In the genomic region with DNA sequence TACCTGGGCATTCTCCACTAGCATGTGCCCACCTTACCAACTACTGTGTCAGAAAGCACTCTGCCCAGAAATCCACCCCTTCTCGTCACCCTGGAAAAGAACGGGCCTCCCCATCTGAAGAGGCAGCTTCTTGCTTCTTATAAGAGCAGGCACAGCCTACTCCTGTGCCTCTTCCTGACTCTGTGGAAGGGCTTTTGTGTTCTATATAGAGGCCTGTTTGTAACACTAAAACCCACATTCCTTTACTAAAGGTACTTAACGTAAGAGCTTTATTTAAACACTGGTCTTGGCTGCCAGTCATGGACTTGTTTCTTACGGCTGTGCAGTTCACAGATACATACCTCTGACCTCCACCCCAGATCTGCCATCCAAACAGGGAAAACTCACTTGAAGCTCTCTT, we compare ENCODE assay signal across 23 mouse cellular contexts. TPM values are rescaled to one million over a fixed set of nuclear protein-coding genes. Genes with fewer than 3 reads are reported as not detected.
DNase-seq lines count a peak whose midpoint lies in the region; ATAC-seq and TF ChIP-seq lines count a peak whose summit lies in the region.
"Had no signal": no experiment of that assay in that cellular context is flagged by ENCODE, and none has a peak within 500 bp of the region (broad histone marks: within the 10 kb centered on the region; RNA-seq: fewer than 3 reads in every experiment).

No protein-coding gene starts in this region.

- H3K9me3 ChIP-seq in lung, embryonic 14.5 days (ENCODE audit: low read depth, low read length): no peaks in the 10 kb centered on the region
- no peaks in the 10 kb centered on the region for H3K9me3 ChIP-seq in lung, embryonic 16.5 days (ENCODE audit: control insufficient read depth, low read length)
- H3K9me3 ChIP-seq: embryonic facial prominence, embryonic 13.5 days; embryonic facial prominence, embryonic 15.5 days; forebrain, embryonic 10.5 days; forebrain, embryonic 12.5 days had no signal

- peak overlapping the region; percentile 82; the same call in 1 of the 2 replicates for H3K27ac ChIP-seq in lung, embryonic 14.5 days (ENCODE audit: low read depth)
- H3K27ac ChIP-seq in lung, embryonic 16.5 days (ENCODE audit: low read length): peak overlapping the region; percentile 72
- H3K27ac ChIP-seq: embryonic facial prominence, embryonic 13.5 days; embryonic facial prominence, embryonic 15.5 days; forebrain, embryonic 12.5 days had no signal

- no peak overlapping the region for H3K9ac ChIP-seq in lung, embryonic 14.5 days
- no peak overlapping the region for H3K9ac ChIP-seq in lung, embryonic 16.5 days (ENCODE audit: low read length)
- H3K9ac ChIP-seq: embryonic facial prominence, embryonic 13.5 days; embryonic facial prominence, embryonic 15.5 days; forebrain, embryonic 12.5 days had no signal

- peak; percentile 48 for DNase-seq in lung, embryonic 14.5 days
- no peak for DNase-seq in lung, postnatal 14 days
- DNase-seq in lung, postnatal 4 days: no peak
- peak; percentile 3 for DNase-seq in lung, postnatal 36 days
- DNase-seq in lung, postnatal 25 days (ENCODE audit: low spot score): no peak
- DNase-seq: adrenal gland, adult 2 months; adrenal gland, postnatal 10 days; adrenal gland, postnatal 25 days; cerebellum, adult 11 months; cerebellum, adult 18-20 months; cerebellum, adult 8-10 months; cerebellum, adult 9-11 months; cerebellum, postnatal 14 days; cerebellum, postnatal 36 days; embryo, embryonic 11 days had no signal

- H3K4me1 ChIP-seq in lung, embryonic 14.5 days (ENCODE audit: insufficient read depth): peaks cover 15% of the 10 kb centered on the region; the same call in 1 of the 2 replicates
- peaks cover 14% of the 10 kb centered on the region for H3K4me1 ChIP-seq in lung, embryonic 16.5 days (replicated peaks; ENCODE audit: control insufficient read depth, insufficient read depth, low read length)
- H3K4me1 ChIP-seq: embryonic facial prominence, embryonic 15.5 days had no signal

- peak; percentile 66; the same call in 1 of the 2 replicates for ATAC-seq in lung, embryonic 14.5 days (ENCODE audit: insufficient read depth)
- ATAC-seq in lung, embryonic 16.5 days (ENCODE audit: low read depth): peak; percentile 84
- ATAC-seq: forebrain, embryonic 14.5 days had no signal

- TF ChIP-seq CTCF in lung, embryonic 14.5 days (IDR thresholded peaks at IDR 0.05; ENCODE audit: low read depth): no peak

- H3K36me3 ChIP-seq in lung, embryonic 14.5 days (ENCODE audit: insufficient read depth): no peaks in the 10 kb centered on the region
- H3K36me3 ChIP-seq in lung, embryonic 16.5 days (ENCODE audit: control insufficient read depth, insufficient read depth, low read length): no peaks in the 10 kb centered on the region
- H3K36me3 ChIP-seq: embryonic facial prominence, embryonic 13.5 days; embryonic facial prominence, embryonic 15.5 days; forebrain, embryonic 10.5 days; forebrain, embryonic 12.5 days had no signal

- H3K4me3 ChIP-seq in lung, embryonic 14.5 days (ENCODE audit: low read depth, low read length): no peak overlapping the region
- no peak overlapping the region for H3K4me3 ChIP-seq in lung, embryonic 16.5 days (ENCODE audit: low read length)
- H3K4me3 ChIP-seq: embryonic facial prominence, embryonic 13.5 days; embryonic facial prominence, embryonic 15.5 days; erythroblast, embryonic 14.5 days; forebrain, embryonic 10.5 days; forebrain, embryonic 12.5 days had no signal

- H3K4me2 ChIP-seq in lung, embryonic 14.5 days: no peak overlapping the region
- no peak overlapping the region for H3K4me2 ChIP-seq in lung, embryonic 16.5 days (ENCODE audit: low read depth, low read length)
- H3K4me2 ChIP-seq: embryonic facial prominence, embryonic 13.5 days; embryonic facial prominence, embryonic 15.5 days; forebrain, embryonic 12.5 days had no signal

- 51% methylated on average over 4 of the region's 4 CpGs for WGBS in lung, embryonic 14.5 days
- 35% methylated on average over 4 of the region's 4 CpGs for WGBS in lung, embryonic 16.5 days

- no peaks in the 10 kb centered on the region for H3K27me3 ChIP-seq in lung, embryonic 14.5 days (ENCODE audit: insufficient read depth, low read length)
- H3K27me3 ChIP-seq in lung, embryonic 16.5 days (ENCODE audit: control insufficient read depth, insufficient read depth, low read depth, low read length): no peaks in the 10 kb centered on the region
- H3K27me3 ChIP-seq: embryonic facial prominence, embryonic 13.5 days; embryonic facial prominence, embryonic 15.5 days had no signal

RNA-seq across cellular contexts. Expression of gene Grik4, which starts 22.5 kb away (rescaled TPM):
- 1.6 and 2.2 TPM in 2 replicates for polyA plus RNA-seq in lung, embryonic 14.5 days (2014; fragmentation: Nextera tagmentation; extraction: Ambion mirVana)
- 1.5 and 2.3 TPM in 2 replicates for polyA plus RNA-seq in lung, embryonic 16.5 days (2015; fragmentation: Nextera tagmentation; extraction: Ambion mirVana)
- polyA plus RNA-seq: C2C12; erythroblast, embryonic 14.5 days had no signal

Comparison
In these comparisons a context has a peak if more than half of its experiments do, and no peak if none do; other contexts are left out.
1. DNase-seq: peak in lung, embryonic 14.5 days (single experiment) and lung, postnatal 36 days (single experiment); none in lung, postnatal 14 days (single experiment), lung, postnatal 4 days (0 of 2) and lung, postnatal 25 days (single experiment).